Mouse (Mus musculus) liver, embryonic 18 days (tissue): ENCODE measurements around the gene Gpr135. TPM values are rescaled to one million over a fixed set of nuclear protein-coding genes. Genes with fewer than 3 reads are reported as not detected.

ENCODE experiments used
- polyA plus RNA-seq: library from polyadenylated mRNA; depleted of rRNA; stranded (reverse); fragments of >200 nt; gene quantifications from 2 replicates; pipeline ENCODE4 v1.2.3, GENCODE M21; 2012; rRNA removed

Gpr135 gene
- polyA plus RNA-seq = 1.3 TPM in 2 replicates

DNA sequence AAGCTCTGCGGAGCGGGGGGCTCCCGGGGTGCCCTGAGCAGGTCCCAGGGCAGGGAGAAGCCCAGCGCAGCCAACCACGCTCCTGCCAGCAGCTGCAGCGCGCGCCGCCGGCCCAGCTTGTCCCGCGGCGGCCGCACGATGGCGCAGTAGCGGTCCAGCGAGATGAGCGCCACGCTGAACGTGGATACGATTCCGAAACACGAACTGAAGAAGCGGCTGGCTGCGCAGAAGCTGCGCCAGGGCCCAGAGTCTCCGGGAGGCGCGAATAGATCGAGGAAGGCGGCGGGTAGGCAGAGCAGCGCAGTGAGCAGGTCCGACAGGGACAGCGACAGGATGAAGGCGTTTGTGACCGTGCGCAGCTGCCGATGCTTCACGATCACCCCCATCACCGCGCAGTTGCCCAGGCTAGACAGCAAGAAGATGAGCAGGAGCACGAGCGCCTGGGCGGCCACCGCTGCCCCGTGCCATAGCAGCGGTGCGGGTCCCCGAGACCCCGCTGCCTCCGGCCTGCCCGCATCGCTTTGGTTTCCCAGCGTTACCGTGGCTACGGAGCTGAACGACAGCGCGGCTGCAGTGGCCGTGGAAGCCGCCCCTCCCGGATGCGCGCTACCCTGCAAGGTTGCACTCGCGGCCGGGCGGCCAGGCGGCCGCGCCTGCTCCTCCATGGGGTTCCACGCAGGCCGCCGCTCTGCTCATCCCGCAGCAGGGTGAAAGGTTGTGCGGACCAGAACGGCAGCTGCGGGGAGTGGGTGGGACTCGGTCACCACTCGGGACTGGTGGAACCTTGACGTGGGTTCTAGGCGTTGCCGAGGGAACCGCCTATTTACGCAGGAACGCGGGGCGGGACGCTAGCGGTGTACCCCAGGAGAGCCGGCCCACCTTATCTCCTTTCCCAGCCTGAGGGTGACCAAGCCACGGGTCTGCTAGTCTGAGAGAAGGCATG, at the start of gene Gpr135:
TSS of gene Gpr135 (minus strand) at position 799 of the 943 bp plus-strand sequence.

DNA sequence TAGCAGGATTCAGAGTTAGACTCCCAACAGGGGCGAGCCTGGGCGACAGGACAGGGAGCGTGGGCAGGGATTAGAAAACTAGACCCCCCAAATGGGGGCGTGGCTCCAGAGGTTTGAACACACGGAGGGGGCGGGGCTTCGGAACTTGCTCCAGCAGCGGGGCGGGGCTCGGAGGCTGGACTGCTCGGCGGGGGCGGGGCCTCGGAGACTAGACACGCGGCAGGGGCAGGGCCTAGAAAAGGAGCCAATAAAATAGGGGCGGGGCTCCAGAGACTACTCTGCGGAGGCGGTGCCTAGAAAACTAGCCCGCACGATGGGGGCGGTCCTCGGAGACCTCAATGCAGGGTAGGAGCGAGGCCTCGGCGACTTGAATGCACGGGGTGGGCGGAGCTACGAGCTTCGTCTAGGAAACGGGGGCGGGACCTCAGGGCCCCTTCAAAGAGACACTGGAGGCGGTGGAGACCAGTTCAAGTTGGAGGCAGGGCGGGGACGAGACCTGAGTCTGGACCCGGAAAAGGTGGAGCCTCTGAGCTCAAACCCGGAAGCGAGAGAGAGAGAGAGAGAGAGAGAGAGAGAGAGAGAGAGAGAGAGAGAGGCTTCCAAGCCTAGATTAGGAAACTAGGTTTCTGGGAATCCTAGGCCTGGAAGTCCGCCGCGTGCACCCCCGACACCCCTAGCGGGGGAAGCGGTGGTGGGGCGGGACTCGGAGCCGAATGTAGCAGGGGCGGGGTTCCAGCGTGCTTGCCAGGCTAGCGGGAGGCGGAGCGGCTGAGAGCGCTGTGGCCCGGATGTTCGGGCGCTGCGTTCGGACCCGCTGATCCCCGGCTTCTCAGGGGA, 14.6 kb upstream of the Gpr135 start, which contains the start of the genes L3hypdh and Jkamp:
TSS of gene L3hypdh (minus strand) at position 111 of the 837 bp plus-strand sequence.
TSS of gene Jkamp (plus strand) at position 261 of the 837 bp plus-strand sequence.

Other genes with a start within 250 kb of the Gpr135 start
- gene Daam1, start 240.0 kb downstream of the Gpr135 start, polyA plus RNA-seq = 7.8 and 8.0 TPM in 2 replicates
- gene L3hypdh, start 14.3 kb upstream of the Gpr135 start, polyA plus RNA-seq = 16.5 and 17.5 TPM in 2 replicates
- gene Jkamp, start 14.5 kb upstream of the Gpr135 start, polyA plus RNA-seq = 17.5 and 19.5 TPM in 2 replicates
- gene Ccdc175, start 113.9 kb upstream of the Gpr135 start, polyA plus RNA-seq = not detected in 2 replicates